ENCODE assay signal across 20 mouse cellular contexts in genomic region chr12:77546165-77546564, GRCm38 (mm10).
A peak's percentile ranks its signal among the peaks of the same experiment; 100 is the strongest.
DNase-seq lines count a peak whose midpoint lies in the region; ATAC-seq lines count a peak whose summit lies in the region.
"Had no signal": no experiment of that assay in that cellular context is flagged by ENCODE, and none has a peak within 500 bp of the region (broad histone marks: within the 10 kb centered on the region; RNA-seq: fewer than 3 reads in every experiment).

No protein-coding gene starts in this region.

- H3K27me3 ChIP-seq in hindbrain, embryonic 10.5 days (ENCODE audit: insufficient read depth, poor library complexity, severe bottlenecking): no peaks in the 10 kb centered on the region
- H3K27me3 ChIP-seq in hindbrain, embryonic 11.5 days (ENCODE audit: control insufficient read depth, insufficient read depth, low read length): no peaks in the 10 kb centered on the region
- H3K27me3 ChIP-seq: embryonic facial prominence, embryonic 12.5 days; forebrain, embryonic 15.5 days had no signal

- no peaks in the 10 kb centered on the region for H3K9me3 ChIP-seq in hindbrain, embryonic 10.5 days
- H3K9me3 ChIP-seq in hindbrain, embryonic 11.5 days (ENCODE audit: control insufficient read depth, low read length): no peaks in the 10 kb centered on the region
- H3K9me3 ChIP-seq: embryonic facial prominence, embryonic 12.5 days; forebrain, embryonic 15.5 days; heart, embryonic 13.5 days had no signal

- intact Hi-C loops in left cerebral cortex, postnatal 4 days (cut with DNase I): no loop called here
- intact Hi-C loops in left cerebral cortex, postnatal 25 days (cut with DNase I): no loop called here

- no peak overlapping the region for H3K4me2 ChIP-seq in hindbrain, embryonic 11.5 days (replicated peaks; ENCODE audit: low read depth, low read length)
- H3K4me2 ChIP-seq: embryonic facial prominence, embryonic 12.5 days; forebrain, embryonic 15.5 days; heart, embryonic 13.5 days had no signal

- no peak overlapping the region for H3K4me3 ChIP-seq in hindbrain, embryonic 10.5 days
- H3K4me3 ChIP-seq in hindbrain, embryonic 11.5 days (ENCODE audit: low read depth, low read length): no peak overlapping the region
- H3K4me3 ChIP-seq: embryonic facial prominence, embryonic 12.5 days; forebrain, embryonic 15.5 days; heart, embryonic 13.5 days had no signal

- no peak overlapping the region for H3K9ac ChIP-seq in hindbrain, embryonic 11.5 days (ENCODE audit: low read depth, low read length)
- H3K9ac ChIP-seq: embryonic facial prominence, embryonic 12.5 days; forebrain, embryonic 15.5 days; heart, embryonic 13.5 days had no signal

- ATAC-seq in hindbrain, embryonic 11.5 days (ENCODE audit: low FRiP score): no peak
- ATAC-seq: activated CD4-positive, CD25-positive, alpha-beta regulatory T cell, adult 4 months; forebrain, embryonic 15.5 days; intestine, embryonic 16.5 days; Patski had no signal

- peak; percentile 5 to 7 for DNase-seq in cerebellum, postnatal 25 days
- DNase-seq in cerebellum, adult 18-20 months: no peak
- DNase-seq in hindbrain, embryonic 10.5 days (ENCODE audit: low spot score): peak; percentile 14
- no peak for DNase-seq in hindbrain, embryonic 11.5 days (ENCODE audit: low spot score)
- peak; percentile 31 for DNase-seq in left cerebral cortex, postnatal 4 days
- no peak for DNase-seq in left cerebral cortex, postnatal 25 days (ENCODE audit: low spot score in 2 of 2)
- DNase-seq in testis, postnatal 10 days (ENCODE audit: low spot score): peak; percentile 20
- no peak for DNase-seq in testis, postnatal 14 days (ENCODE audit: low spot score)
- DNase-seq: adrenal gland, postnatal 14 days; cerebellum, adult 8-10 months; embryo, embryonic 11 days; gastrocnemius, postnatal 14 days; heart, postnatal 36 days; kidney, adult 2 months had no signal

- WGBS in hindbrain, embryonic 10.5 days: 58% methylated on average over 2 of the region's 2 CpGs
- 33% methylated on average over 2 of the region's 2 CpGs for WGBS in hindbrain, embryonic 11.5 days

- H3K4me1 ChIP-seq in hindbrain, embryonic 10.5 days (replicated peaks): 0 out of 2 replicates have a peak, but pooled peaks cover 5% of the 10 kb centered on the region
- H3K4me1 ChIP-seq in hindbrain, embryonic 11.5 days (replicated peaks; ENCODE audit: control insufficient read depth, insufficient read depth, low read length): no peaks in the 10 kb centered on the region
- H3K4me1 ChIP-seq: embryonic facial prominence, embryonic 12.5 days; forebrain, embryonic 15.5 days; heart, embryonic 13.5 days had no signal

- no peak overlapping the region for H3K27ac ChIP-seq in hindbrain, embryonic 10.5 days
- no peak overlapping the region for H3K27ac ChIP-seq in hindbrain, embryonic 11.5 days (ENCODE audit: low read depth, low read length)
- H3K27ac ChIP-seq: embryonic facial prominence, embryonic 12.5 days; forebrain, embryonic 15.5 days; heart, embryonic 13.5 days had no signal

- no peaks in the 10 kb centered on the region for H3K36me3 ChIP-seq in hindbrain, embryonic 10.5 days
- H3K36me3 ChIP-seq in hindbrain, embryonic 11.5 days (ENCODE audit: control insufficient read depth, insufficient read depth, low read length): no peaks in the 10 kb centered on the region
- H3K36me3 ChIP-seq: embryonic facial prominence, embryonic 12.5 days; forebrain, embryonic 15.5 days; heart, embryonic 13.5 days had no signal

Comparison
In these comparisons a context has a peak if more than half of its experiments do, and no peak if none do; other contexts are left out.
1. DNase-seq: peak in cerebellum, postnatal 25 days (2 of 2), hindbrain, embryonic 10.5 days (single experiment), left cerebral cortex, postnatal 4 days (single experiment) and testis, postnatal 10 days (single experiment); none in cerebellum, adult 18-20 months (0 of 2), hindbrain, embryonic 11.5 days (single experiment), left cerebral cortex, postnatal 25 days (0 of 2) and testis, postnatal 14 days (single experiment).